In the genomic region with DNA sequence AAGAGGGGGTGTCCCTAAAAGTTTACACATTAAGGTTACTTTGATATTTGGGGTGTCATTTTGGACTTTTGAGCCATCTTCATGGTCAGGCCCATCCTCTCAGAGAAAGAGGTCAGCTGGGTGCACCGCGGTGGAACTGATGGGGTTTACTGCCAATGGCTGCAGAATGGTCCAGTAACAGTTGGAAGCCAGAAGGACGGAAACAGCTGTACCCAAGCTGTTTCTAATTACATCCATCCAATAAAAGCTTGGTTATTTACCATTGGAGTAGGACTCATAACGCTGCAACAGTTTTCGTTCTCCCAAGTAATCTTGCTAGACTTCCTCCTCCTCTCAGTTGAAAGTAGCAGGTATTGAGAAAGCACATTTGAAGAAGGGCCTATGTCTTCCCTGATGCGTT, we compare ENCODE assay signal across 18 mouse cellular contexts.
DNase-seq lines count a peak whose midpoint lies in the region; ATAC-seq lines count a peak whose summit lies in the region.
"Had no signal": no experiment of that assay in that cellular context is flagged by ENCODE, and none has a peak within 500 bp of the region (broad histone marks: within the 10 kb centered on the region; RNA-seq: fewer than 3 reads in every experiment).

No protein-coding gene starts in this region.

- no peak overlapping the region for H3K4me3 ChIP-seq in limb, embryonic 15.5 days
- H3K4me3 ChIP-seq: heart, embryonic 13.5 days; layer of hippocampus, adult 2 months; left cerebral cortex, adult 2 months; liver, embryonic 12.5 days; lung, embryonic 15.5 days; midbrain, embryonic 15.5 days had no signal

- H3K9me3 ChIP-seq in limb, embryonic 15.5 days = no peaks in the 10 kb centered on the region
- H3K9me3 ChIP-seq: heart, embryonic 13.5 days; liver, embryonic 12.5 days; lung, embryonic 15.5 days; midbrain, embryonic 15.5 days had no signal

- peaks cover 7% of the 10 kb centered on the region; the same call in 1 of the 2 replicates for H3K4me1 ChIP-seq in limb, embryonic 15.5 days
- H3K4me1 ChIP-seq: liver, embryonic 12.5 days; lung, embryonic 15.5 days; midbrain, embryonic 15.5 days had no signal

- no peaks in the 10 kb centered on the region for H3K36me3 ChIP-seq in limb, embryonic 15.5 days
- H3K36me3 ChIP-seq: heart, embryonic 13.5 days; liver, embryonic 12.5 days; lung, embryonic 15.5 days; midbrain, embryonic 15.5 days had no signal

- ATAC-seq in limb, embryonic 15.5 days (ENCODE audit: insufficient number of reproducible peaks, low FRiP score, low TSS enrichment, low read depth) = 0 out of 2 replicates have a peak, but pooled peaks have one; percentile 48
- ATAC-seq: liver, embryonic 12.5 days; midbrain, embryonic 15.5 days had no signal

- no peak overlapping the region for H3K9ac ChIP-seq in limb, embryonic 15.5 days
- H3K9ac ChIP-seq: heart, embryonic 13.5 days; hindbrain, embryonic 14.5 days; liver, embryonic 12.5 days; lung, embryonic 15.5 days; midbrain, embryonic 15.5 days had no signal

- intact Hi-C loops in gastrocnemius, postnatal 36 days (cut with DNase I) = no loop called here

- H3K4me2 ChIP-seq in limb, embryonic 15.5 days = no peak overlapping the region
- H3K4me2 ChIP-seq: heart, embryonic 13.5 days; hindbrain, embryonic 14.5 days; liver, embryonic 12.5 days; lung, embryonic 15.5 days; midbrain, embryonic 15.5 days had no signal

- no peak overlapping the region for H3K27ac ChIP-seq in limb, embryonic 15.5 days
- H3K27ac ChIP-seq: heart, embryonic 13.5 days; hindbrain, embryonic 14.5 days; layer of hippocampus, adult 2 months; left cerebral cortex, adult 2 months; liver, embryonic 12.5 days; lung, embryonic 15.5 days; midbrain, embryonic 15.5 days had no signal

- 29% methylated on average over 6 of the region's 6 CpGs for WGBS in limb, embryonic 15.5 days

- no peaks in the 10 kb centered on the region for H3K27me3 ChIP-seq in limb, embryonic 15.5 days
- H3K27me3 ChIP-seq: heart, embryonic 13.5 days; liver, embryonic 12.5 days; lung, embryonic 15.5 days; midbrain, embryonic 15.5 days had no signal

- peak; percentile 9 for DNase-seq in gastrocnemius, postnatal 10 days
- no peak for DNase-seq in gastrocnemius, adult 18-20 months (ENCODE audit: low spot score)
- DNase-seq in kidney, postnatal 4 days = peak; percentile 3 to 7
- DNase-seq in kidney, adult 8-10 months = no peak
- DNase-seq in gastrocnemius, postnatal 36 days = peak; percentile 6 to 12
- DNase-seq in yolk sac, embryonic 10.5 days (ENCODE audit: low spot score) = no peak
- no peak for DNase-seq in right cerebral cortex, postnatal 4 days
- DNase-seq: cerebellum, adult 2 months; kidney, adult 18-20 months; right cerebral cortex, postnatal 14 days had no signal

Comparison
In these comparisons a context has a peak if more than half of its experiments do, and no peak if none do; other contexts are left out.
1. DNase-seq: peak in gastrocnemius, postnatal 10 days (single experiment), kidney, postnatal 4 days (2 of 2) and gastrocnemius, postnatal 36 days (2 of 2); none in gastrocnemius, adult 18-20 months (single experiment), kidney, adult 8-10 months (0 of 2), yolk sac, embryonic 10.5 days (single experiment) and right cerebral cortex, postnatal 4 days (single experiment).